Mouse (Mus musculus) liver, embryonic 14.5 days (tissue): ENCODE results near the gene Anapc11. TPM values are rescaled to one million over a fixed set of nuclear protein-coding genes. Genes with fewer than 3 reads are reported as not detected.

ENCODE experiments used
- ATAC-seq: fragments of 200-750 bp; cut with Nextera tagmentation; 2 replicates; pipeline ENCODE4 v1.8.0; 2017; ENCODE audit warnings: moderate number of reproducible peaks, mild to moderate bottlenecking, moderate library complexity; ENCODE audit not compliant: insufficient read depth
- DNase-seq, 3 experiments: peaks; one replicate each; pipeline ENCODE4 v3.0.0-alpha.2; 2012 to 2013; ENCODE audit warnings: low read depth in 3 of 3, low spot score in 3 of 3
- H3K27ac ChIP-seq: fragments of 300-500 bp; sonication (generic); 2 replicates; pipeline ENCODE4 v1.5.1; 2014; ENCODE audit warnings: moderate library complexity, mild to moderate bottlenecking, control low read depth, inconsistent platforms
- H3K27me3 ChIP-seq: fragments of 300-500 bp; sonication (generic); 2 replicates; pipeline ENCODE4 v1.6.1; 2014; ENCODE audit warnings: mild to moderate bottlenecking, low read length, moderate library complexity; ENCODE audit not compliant: control insufficient read depth, insufficient read depth
- H3K36me3 ChIP-seq: fragments of 300-500 bp; sonication (generic); replicated peaks from 2 replicates; pipeline ENCODE4 v1.6.1; 2014; ENCODE audit warnings: low read depth; ENCODE audit not compliant: control insufficient read depth, insufficient read depth
- H3K4me1 ChIP-seq, 2 experiments: fragments of 200-500 bp in 1 of 2; fragments of 300-500 bp in 1 of 2; sonication (generic) in 1 of 2; replicated peaks; 2 replicates each; pipeline ENCODE4 v1.6.1; 2012 to 2014; ENCODE audit warnings: antibody characterized with exemption in 1 of 2, inconsistent platforms in 1 of 2, low read length in 1 of 2; ENCODE audit not compliant: control insufficient read depth in 2 of 2, insufficient read depth in 2 of 2
- H3K4me2 ChIP-seq: fragments of 300-500 bp; sonication (generic); 2 replicates; pipeline ENCODE4 v1.6.1; 2014; ENCODE audit warnings: low read depth, mild to moderate bottlenecking, control low read depth, moderate library complexity
- H3K4me3 ChIP-seq, 2 experiments: fragments of 200-500 bp in 1 of 2; fragments of 300-500 bp in 1 of 2; sonication (generic) in 1 of 2; 2 replicates each; pipeline ENCODE4 v1.5.1; 2012 to 2014; ENCODE audit warnings: low read depth in 2 of 2, low read length in 2 of 2, mild to moderate bottlenecking in 2 of 2, control low read depth in 1 of 2, inconsistent platforms in 1 of 2, moderate library complexity in 1 of 2; ENCODE audit not compliant: insufficient read depth in 1 of 2
- H3K9ac ChIP-seq: fragments of 300-500 bp; sonication (generic); replicated peaks from 2 replicates; pipeline ENCODE4 v1.6.1; 2014; ENCODE audit warnings: mild to moderate bottlenecking, control low read depth, moderate library complexity
- H3K9me3 ChIP-seq: fragments of 300-500 bp; sonication (generic); 2 replicates; pipeline ENCODE4 v1.6.1; 2016; ENCODE audit warnings: low read length, mixed read lengths; ENCODE audit not compliant: control insufficient read depth
- CTCF ChIP-seq: IDR thresholded peaks from 2 replicates; pipeline ENCODE4 v1.5.1; 2016; ENCODE audit warnings: antibody characterized with exemption, low read depth, control low read depth
- EP300 ChIP-seq: IDR thresholded peaks from 2 replicates; pipeline ENCODE4 v1.6.1; 2016; ENCODE audit warnings: antibody characterized with exemption, low read depth
- WGBS: fragments of 180-500 bp; shearing (Covaris S2); extraction: QIAGEN DNeasy Blood & Tissue Kit; methylation state at CpG from one replicate; pipeline ENCODE4 v1.1.7; 2014; ENCODE audit not compliant: insufficient replicate concordance; 5-methylcytosine and 5-hydroxymethylcytosine counted together
- polyA plus RNA-seq, 2 experiments: library from polyadenylated mRNA; depleted of rRNA in 1 of 2; stranded (reverse) in 1 of 2; unstranded in 1 of 2; fragments of >200 nt; fragmentation: Nextera tagmentation in 1 of 2; extraction: Ambion mirVana in 1 of 2; gene quantifications; 2 replicates each; pipeline versions ENCODE4 v1.2.1 to v1.2.3; 2012 to 2014

The Anapc11 gene
- polyA plus RNA-seq, 2 experiments = 60.4 to 93.5 TPM

DNA sequence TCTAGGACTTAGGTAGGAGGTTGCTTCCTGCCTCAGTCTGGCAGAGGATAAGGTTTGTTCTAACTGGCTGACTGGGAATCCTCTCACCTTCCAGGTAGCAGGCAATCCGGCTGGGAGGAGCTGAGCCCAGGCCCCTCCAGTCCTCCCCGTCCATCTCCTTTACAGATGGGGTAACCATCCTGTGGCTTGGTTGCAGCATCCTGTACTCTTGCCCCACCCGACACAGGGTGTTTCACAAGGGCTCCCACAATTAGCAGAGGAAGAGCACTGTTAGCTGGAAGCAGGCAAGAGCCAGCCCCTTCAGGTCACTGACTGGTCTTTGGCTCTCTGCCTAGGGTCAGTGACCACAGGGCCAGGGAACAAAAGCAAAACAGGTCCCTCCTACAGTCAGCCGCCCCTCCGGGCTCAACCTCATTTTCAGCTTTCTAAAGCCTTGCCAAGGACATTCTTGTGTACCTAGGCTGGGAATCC lies 32.2 kb downstream of the Anapc11 start:
- Histone ChIP-seq H3K9me3 (no peaks in the 10 kb centered on the region), H3K4me1 (peaks cover 37 to 52% of the 10 kb centered on the region in 2 experiments), H3K9ac (peak overlapping the region; percentile 99), H3K27ac (peak overlapping the region; percentile 99), H3K4me2 (peak overlapping the region; percentile 75), H3K4me3 (peak overlapping the region; percentile 64 to 89), H3K27me3 (no peaks in the 10 kb centered on the region), H3K36me3 (peaks cover 9% of the 10 kb centered on the region)
- ATAC-seq (peak; percentile 27), DNase-seq (no peak)
- TF ChIP-seq CTCF = no peak
- TF ChIP-seq EP300 = no peak
- 23% methylated on average over 5 of the region's 5 CpGs for WGBS

DNA sequence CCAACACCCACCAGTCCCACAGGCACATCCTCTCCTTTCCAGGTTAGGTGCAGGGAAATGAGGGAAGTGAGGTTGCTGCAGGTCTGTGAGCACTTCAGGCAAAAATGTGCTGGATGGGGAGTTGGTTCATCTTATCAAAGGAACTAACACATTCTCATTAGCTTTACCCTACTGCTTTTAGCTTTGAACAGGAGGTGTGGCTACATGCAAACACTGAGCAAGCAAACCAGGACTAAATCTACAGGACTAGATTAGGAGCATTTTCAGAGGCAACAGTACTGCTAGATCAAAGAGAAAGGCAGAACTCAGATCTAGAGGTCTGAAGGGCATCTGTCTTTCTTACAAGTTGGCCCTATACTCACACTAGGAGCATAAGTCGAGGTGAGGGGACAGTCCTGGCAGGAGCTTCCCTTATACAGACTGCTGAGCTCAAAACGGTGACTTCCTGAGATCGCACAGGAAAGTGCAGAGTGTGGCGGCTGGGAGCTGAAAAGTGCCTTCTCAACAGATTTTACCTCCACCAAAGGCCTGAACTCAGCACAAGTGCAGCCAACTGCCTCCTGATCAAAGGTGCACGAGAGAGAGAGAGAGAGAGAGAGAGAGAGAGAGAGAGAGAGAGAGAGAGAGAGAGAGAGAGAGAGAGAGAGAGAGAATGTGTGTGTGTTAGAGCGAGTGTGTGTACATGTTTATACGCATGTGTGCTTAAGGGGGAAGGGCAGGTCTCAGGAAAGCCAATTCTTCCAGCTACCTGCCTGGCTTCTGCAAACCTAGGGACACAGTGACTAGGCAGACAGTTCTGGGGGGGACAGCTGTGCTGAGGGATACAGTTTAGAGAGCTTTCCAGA lies 32.9 kb downstream of the Anapc11 start:
- H3K4me3 ChIP-seq = peak overlapping the region; percentile 64 to 89
- no peak for DNase-seq
- H3K27me3 ChIP-seq = no peaks in the 10 kb centered on the region
- no peaks in the 10 kb centered on the region for H3K9me3 ChIP-seq
- ATAC-seq = no peak
- WGBS = 1% methylated on average over 7 of the region's 7 CpGs
- H3K27ac ChIP-seq = peak overlapping the region; percentile 99
- H3K4me1 ChIP-seq = peaks cover 36 to 46% of the 10 kb centered on the region in 2 experiments
- H3K4me2 ChIP-seq = peak overlapping the region; percentile 75
- H3K9ac ChIP-seq = peak overlapping the region; percentile 99
- TF ChIP-seq CTCF = no peak
- TF ChIP-seq EP300 = no peak
- H3K36me3 ChIP-seq = peaks cover 9% of the 10 kb centered on the region

DNA sequence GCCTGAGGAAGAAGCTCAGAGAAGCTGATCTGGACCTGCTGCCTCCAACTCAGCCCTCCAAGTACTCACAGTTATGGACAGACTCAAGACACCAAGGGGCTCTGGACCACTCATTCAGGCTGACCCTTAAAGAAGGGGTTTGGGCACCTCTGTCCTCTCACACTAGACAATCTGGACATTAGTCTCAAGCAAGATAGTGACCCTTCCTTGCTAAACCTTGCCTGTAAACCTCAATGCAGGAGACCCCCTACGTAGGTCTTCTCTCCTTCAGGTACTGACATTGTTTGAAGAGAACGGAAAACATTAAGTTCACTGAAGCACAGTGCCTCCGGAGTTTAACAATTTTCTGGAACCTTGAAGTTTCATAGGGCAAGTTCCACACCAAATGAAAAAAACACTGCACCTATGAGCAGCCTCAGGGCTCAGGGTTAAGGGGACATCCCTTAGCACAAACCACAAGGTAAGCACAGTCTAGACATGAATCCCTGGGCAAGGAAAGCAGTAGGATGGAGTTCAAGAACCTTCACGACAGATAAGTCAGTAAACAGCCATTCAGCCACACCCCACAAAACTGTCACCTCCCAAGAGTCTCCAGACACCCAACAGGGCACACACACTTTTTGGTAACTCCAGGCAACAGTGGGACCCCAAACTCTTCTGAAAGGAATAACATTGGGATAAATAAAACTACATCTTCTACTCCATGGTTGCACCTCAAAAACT lies 33.7 kb downstream of the Anapc11 start:
- Histone ChIP-seq H3K36me3 (peaks cover 9% of the 10 kb centered on the region), H3K4me2 (peak overlapping the region; percentile 75)
- peak; percentile 19; the same call in 1 of the 2 replicates for ATAC-seq

GRCm38 (mm10) chr11:120632559-120633519 lies 34.6 kb downstream of the Anapc11 start:
- no peaks in the 10 kb centered on the region for H3K9me3 ChIP-seq
- DNase-seq (peak in 2 of 3 experiments; percentile 70 to 73), ATAC-seq (peak; percentile 79)
- H3K4me1 ChIP-seq = peaks cover 36 to 41% of the 10 kb centered on the region in 2 experiments
- H3K27ac ChIP-seq = peak overlapping the region; percentile 99
- no peak for TF ChIP-seq EP300
- H3K4me2 ChIP-seq = peak overlapping the region; percentile 75
- H3K4me3 ChIP-seq = peak overlapping the region; percentile 64 to 89
- peaks cover 9% of the 10 kb centered on the region for H3K36me3 ChIP-seq
- H3K27me3 ChIP-seq = no peaks in the 10 kb centered on the region
- H3K9ac ChIP-seq = peak overlapping the region; percentile 99
- WGBS = under 1% methylated on average over 109 of the region's 116 CpGs

More for the DNA sequence above, 33.7 kb downstream of the Anapc11 start:
- no peaks in the 10 kb centered on the region for H3K9me3 ChIP-seq
- H3K4me3 ChIP-seq = peak overlapping the region; percentile 64 to 89
- TF ChIP-seq CTCF (no peak), EP300 (no peak)
- no peaks in the 10 kb centered on the region for H3K27me3 ChIP-seq
- WGBS = 33% methylated on average over 4 of the region's 4 CpGs
- H3K9ac ChIP-seq = peak overlapping the region; percentile 99
- peak in 2 of 3 experiments; percentile 67 to 72 for DNase-seq
- peak overlapping the region; percentile 99 for H3K27ac ChIP-seq
- peaks cover 36 to 41% of the 10 kb centered on the region in 2 experiments for H3K4me1 ChIP-seq
